Mouse (Mus musculus) embryonic facial prominence, embryonic 14.5 days (tissue): ENCODE measurements around the gene Ntm. TPM values are rescaled to one million over a fixed set of nuclear protein-coding genes. Genes with fewer than 3 reads are reported as not detected.
A peak's percentile ranks its signal among the peaks of the same experiment; 100 is the strongest.

Source experiments
- ATAC-seq: fragments of 200-750 bp; cut with Nextera tagmentation; 2 replicates; pipeline ENCODE4 v1.8.0; 2017; ENCODE audit warnings: low read depth, moderate number of reproducible peaks, moderate TSS enrichment
- DNase-seq: peaks from one replicate; pipeline ENCODE4 v3.0.0-alpha.2; 2015; ENCODE audit warnings: low spot score
- H3K27ac ChIP-seq: fragments of 300-500 bp; sonication (generic); replicated peaks from 2 replicates; pipeline ENCODE4 v1.5.1; 2014; ENCODE audit warnings: low read depth, mild to moderate bottlenecking, low read length, moderate library complexity
- H3K27me3 ChIP-seq: fragments of 300-500 bp; sonication (generic); replicated peaks from 2 replicates; pipeline ENCODE4 v1.6.1; 2014; ENCODE audit warnings: low read length; ENCODE audit not compliant: control insufficient read depth, insufficient read depth
- H3K36me3 ChIP-seq: fragments of 300-500 bp; sonication (generic); 2 replicates; pipeline ENCODE4 v1.6.1; 2014; ENCODE audit warnings: low read length, mixed read lengths; ENCODE audit not compliant: control insufficient read depth, insufficient read depth
- H3K4me1 ChIP-seq: fragments of 300-500 bp; sonication (generic); 2 replicates; pipeline ENCODE4 v1.6.1; 2014; ENCODE audit warnings: antibody characterized with exemption, low read length; ENCODE audit not compliant: control insufficient read depth, insufficient read depth
- H3K4me2 ChIP-seq: fragments of 300-500 bp; sonication (generic); 2 replicates; pipeline ENCODE4 v1.6.1; 2014; ENCODE audit warnings: low read depth, mild to moderate bottlenecking, low read length, moderate library complexity, mixed read lengths
- H3K4me3 ChIP-seq: fragments of 300-500 bp; sonication (generic); 2 replicates; pipeline ENCODE4 v1.5.1; 2014; ENCODE audit warnings: low read depth, mild to moderate bottlenecking, low read length
- H3K9ac ChIP-seq: fragments of 300-500 bp; sonication (generic); 2 replicates; pipeline ENCODE4 v1.6.1; 2014; ENCODE audit warnings: low read depth, mild to moderate bottlenecking, low read length, moderate library complexity, mixed read lengths
- H3K9me3 ChIP-seq: fragments of 300-500 bp; sonication (generic); 2 replicates; pipeline ENCODE4 v1.6.1; 2016; ENCODE audit warnings: low read length; ENCODE audit not compliant: control insufficient read depth
- WGBS: fragments of 180-500 bp; shearing (Covaris S2); extraction: QIAGEN DNeasy Blood & Tissue Kit; methylation state at CpG from one replicate; pipeline ENCODE4 v1.1.7; 2014; 5-methylcytosine and 5-hydroxymethylcytosine counted together
- polyA plus RNA-seq: library from polyadenylated mRNA; unstranded; fragments of >200 nt; fragmentation: Nextera tagmentation; extraction: Ambion mirVana; gene quantifications from 2 replicates; pipeline ENCODE4 v1.2.1, GENCODE M21; 2014

Gene Ntm
- polyA plus RNA-seq, 1 experiment from 2014 or later = 28.2 TPM

DNA sequence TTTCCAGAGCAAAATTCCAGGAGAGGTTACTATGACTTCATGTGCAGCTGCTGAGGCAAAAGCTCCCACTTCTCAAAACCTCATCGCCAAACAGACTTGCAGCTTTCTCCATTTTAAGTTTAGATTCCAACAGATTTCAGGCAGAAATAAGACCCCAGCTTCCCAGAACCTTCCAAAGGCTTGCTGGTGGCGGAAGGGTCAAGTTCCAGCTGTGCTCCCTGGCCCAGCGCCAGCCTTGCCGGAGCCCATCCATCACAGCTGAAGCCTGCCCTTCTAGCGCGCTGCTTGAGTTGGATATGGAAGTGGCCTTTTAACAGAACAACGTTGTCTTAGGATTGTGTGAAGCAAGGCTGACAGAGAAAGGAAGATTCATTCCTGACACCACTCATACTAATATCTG, 534.6 kb downstream of the Ntm start:
- no peaks in the 10 kb centered on the region for H3K9me3 ChIP-seq
- H3K4me2 ChIP-seq = no peak overlapping the region; the same call in 1 of the 2 replicates
- no peaks in the 10 kb centered on the region for H3K27me3 ChIP-seq
- WGBS = 10% methylated on average over 7 of the region's 7 CpGs
- no peak overlapping the region; the same call in 1 of the 2 replicates for H3K27ac ChIP-seq
- no peaks in the 10 kb centered on the region for H3K36me3 ChIP-seq
- peak; percentile 78 for DNase-seq
- ATAC-seq = peak; percentile 88
- no peak overlapping the region for H3K4me3 ChIP-seq
- H3K4me1 ChIP-seq = no peaks in the 10 kb centered on the region; the same call in 1 of the 2 replicates
- no peak overlapping the region for H3K9ac ChIP-seq

DNA sequence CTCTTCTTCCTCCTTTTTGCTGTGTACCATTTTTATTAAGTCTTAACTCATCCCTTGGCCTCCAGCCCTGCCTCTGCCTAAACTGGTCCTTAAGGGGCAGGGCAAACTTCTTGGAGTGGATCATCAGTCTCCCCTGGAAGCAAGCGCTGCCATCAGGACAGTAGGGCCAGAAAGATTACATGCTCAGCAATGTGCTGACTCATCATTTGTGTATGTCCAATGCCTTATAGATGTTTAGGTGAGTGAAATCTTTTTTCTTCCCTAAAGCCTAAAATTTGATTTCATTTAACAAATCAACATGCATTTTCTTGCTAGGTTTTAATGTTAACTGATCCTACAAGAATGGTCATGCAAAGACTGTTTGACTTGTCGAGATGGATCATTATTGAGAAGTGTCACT, 536.7 kb downstream of the Ntm start:
- no peak for DNase-seq
- Histone ChIP-seq H3K9ac (no peak overlapping the region), H3K4me3 (no peak overlapping the region), H3K4me1 (no peaks in the 10 kb centered on the region; the same call in 1 of the 2 replicates), H3K27me3 (no peaks in the 10 kb centered on the region), H3K9me3 (no peaks in the 10 kb centered on the region), H3K4me2 (no peak overlapping the region), H3K36me3 (no peaks in the 10 kb centered on the region), H3K27ac (no peak overlapping the region)
- no peak for ATAC-seq
- 84% methylated on average over 2 of the region's 2 CpGs for WGBS

DNA sequence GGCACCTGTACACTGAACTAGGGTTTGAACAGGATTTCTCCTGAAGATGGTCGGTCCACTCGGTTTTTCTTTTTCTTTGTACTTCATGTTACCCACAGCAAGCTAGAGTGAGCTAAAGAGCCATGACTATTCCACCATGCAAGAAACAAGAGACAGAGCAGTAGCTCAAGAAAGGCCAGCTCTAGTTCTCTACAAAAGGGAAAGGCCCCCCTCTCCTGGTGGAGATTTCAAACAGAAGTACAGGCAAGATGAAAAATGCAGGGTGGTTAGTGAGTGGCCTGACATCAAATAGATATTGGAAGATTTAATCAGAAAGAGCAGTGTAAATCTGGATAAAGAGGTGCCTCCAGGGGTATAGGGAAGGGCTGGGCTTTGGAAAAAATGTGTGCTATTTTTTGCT, 547.4 kb downstream of the Ntm start:
- 70% methylated on average over 2 of the region's 2 CpGs for WGBS
- ATAC-seq = no peak

DNA sequence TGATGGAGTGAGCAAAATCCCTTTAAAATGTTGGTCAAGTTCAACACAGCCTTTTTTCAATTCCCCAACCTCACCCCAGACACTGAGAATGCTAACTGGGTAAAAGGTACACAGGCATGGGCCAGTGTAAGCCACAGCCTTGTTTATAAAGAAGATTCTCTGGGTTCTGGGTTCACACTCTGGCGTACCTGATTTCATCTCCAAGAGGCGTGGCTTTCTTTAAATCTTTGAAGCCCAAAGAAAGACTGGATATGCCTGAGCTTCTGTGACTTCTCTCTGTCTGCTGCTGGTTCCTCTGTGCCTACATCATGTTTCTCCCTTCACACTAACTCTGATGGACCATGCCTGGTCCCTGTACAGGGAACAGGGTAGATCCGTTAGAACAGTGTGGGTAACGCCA, 549.8 kb downstream of the Ntm start:
- 64% methylated on average over 4 of the region's 4 CpGs for WGBS
- peaks cover 30% of the 10 kb centered on the region; the same call in 1 of the 2 replicates for H3K27me3 ChIP-seq

More for the DNA sequence above, 547.4 kb downstream of the Ntm start:
- Histone ChIP-seq H3K9ac (no peak overlapping the region), H3K27ac (no peak overlapping the region), H3K9me3 (no peaks in the 10 kb centered on the region), H3K36me3 (no peaks in the 10 kb centered on the region), H3K4me1 (no peaks in the 10 kb centered on the region; the same call in 1 of the 2 replicates), H3K27me3 (peaks cover 22% of the 10 kb centered on the region; the same call in 1 of the 2 replicates), H3K4me2 (no peak overlapping the region), H3K4me3 (no peak overlapping the region)
- peak; percentile 41 for DNase-seq

GRCm38 (mm10) chr9:29412181-29412771, 550.7 kb downstream of the Ntm start:
- Histone ChIP-seq H3K4me1 (no peaks in the 10 kb centered on the region; the same call in 1 of the 2 replicates), H3K9me3 (no peaks in the 10 kb centered on the region), H3K27me3 (peaks cover 30% of the 10 kb centered on the region; the same call in 1 of the 2 replicates), H3K36me3 (no peaks in the 10 kb centered on the region), H3K27ac (peak overlapping the region; percentile 82), H3K4me3 (peak overlapping the region; percentile 54), H3K9ac (peak overlapping the region; percentile 65), H3K4me2 (peak overlapping the region; percentile 91)
- ATAC-seq = peak; percentile 83
- peak; percentile 89 for DNase-seq
- WGBS = 1% methylated on average over 13 of the region's 61 CpGs

More for the DNA sequence above, 549.8 kb downstream of the Ntm start:
- no peak for ATAC-seq
- peak overlapping the region; percentile 54; the same call in 1 of the 2 replicates for H3K4me3 ChIP-seq
- DNase-seq = no peak
- H3K27ac ChIP-seq = no peak overlapping the region
- no peaks in the 10 kb centered on the region for H3K9me3 ChIP-seq
- H3K36me3 ChIP-seq = no peaks in the 10 kb centered on the region
- no peak overlapping the region for H3K9ac ChIP-seq
- H3K4me1 ChIP-seq = no peaks in the 10 kb centered on the region; the same call in 1 of the 2 replicates
- H3K4me2 ChIP-seq = peak overlapping the region; percentile 91; the same call in 1 of the 2 replicates

DNA sequence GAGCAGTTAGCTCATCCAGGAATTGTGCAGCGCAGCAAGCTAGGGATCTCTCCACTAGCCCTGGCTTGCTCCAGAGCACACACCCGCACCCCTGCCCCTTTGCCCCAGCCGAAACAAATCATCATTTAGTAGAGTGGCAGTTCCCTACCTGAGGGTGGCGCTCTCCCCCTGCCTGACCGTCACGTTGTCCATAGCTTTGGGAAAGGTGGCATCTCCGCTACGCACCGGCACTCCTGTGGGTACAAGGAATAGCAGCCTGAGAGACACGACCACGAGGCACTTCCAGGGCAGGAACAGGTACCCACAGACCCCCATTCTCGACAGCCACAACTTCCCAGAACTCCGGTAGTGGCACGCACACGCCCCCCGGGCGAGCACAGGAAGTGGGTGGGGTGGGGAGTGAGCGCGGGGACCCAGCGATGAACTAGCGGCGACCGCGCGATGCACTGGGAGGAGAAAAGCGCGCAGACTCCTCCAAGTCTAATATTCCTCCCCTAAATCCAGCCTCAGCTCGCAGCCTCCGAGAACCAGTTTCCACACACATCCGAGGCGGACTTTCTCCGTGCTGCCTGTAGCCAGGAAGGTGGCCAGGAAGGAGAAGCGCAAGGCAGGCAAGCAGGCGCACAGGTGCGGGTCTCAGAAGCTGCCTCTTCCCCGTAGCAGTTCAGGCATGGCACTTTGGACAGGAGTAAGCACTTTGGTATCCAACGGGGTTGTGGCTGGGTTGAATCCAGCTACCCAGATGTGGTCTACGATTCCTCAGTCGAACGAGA, 551.3 kb downstream of the Ntm start:
- H3K36me3 ChIP-seq = no peaks in the 10 kb centered on the region
- WGBS = 1% methylated on average over 30 of the region's 40 CpGs
- H3K27ac ChIP-seq = peak overlapping the region; percentile 82
- DNase-seq = peak; percentile 36
- H3K27me3 ChIP-seq = peaks cover 30% of the 10 kb centered on the region; the same call in 1 of the 2 replicates
- peak overlapping the region; percentile 91 for H3K4me2 ChIP-seq
- peak overlapping the region; percentile 65 for H3K9ac ChIP-seq
- peak; percentile 64 for ATAC-seq
- peak overlapping the region; percentile 54 for H3K4me3 ChIP-seq
- H3K4me1 ChIP-seq = no peaks in the 10 kb centered on the region; the same call in 1 of the 2 replicates
- no peaks in the 10 kb centered on the region for H3K9me3 ChIP-seq

- Histone ChIP-seq H3K4me2 (peak overlapping the region; percentile 91), H3K27ac (no peak overlapping the region), H3K9me3 (no peaks in the 10 kb centered on the region), H3K36me3 (no peaks in the 10 kb centered on the region), H3K4me3 (peak overlapping the region; percentile 54), H3K27me3 (peaks cover 30% of the 10 kb centered on the region; the same call in 1 of the 2 replicates), H3K9ac (peak overlapping the region; percentile 65; the same call in 1 of the 2 replicates), H3K4me1 (no peaks in the 10 kb centered on the region; the same call in 1 of the 2 replicates)
- DNase-seq (no peak), ATAC-seq (no peak)
- WGBS = 49% methylated on average over 10 of the region's 10 CpGs
Measured at GRCm38 (mm10) chr9:29410728-29411407, 552.1 kb downstream of the Ntm start.

GRCm38 (mm10) chr9:29410284-29410683, 552.7 kb downstream of the Ntm start:
- H3K9me3 ChIP-seq = no peaks in the 10 kb centered on the region
- peaks cover 30% of the 10 kb centered on the region; the same call in 1 of the 2 replicates for H3K27me3 ChIP-seq
- H3K4me2 ChIP-seq = peak overlapping the region; percentile 91; the same call in 1 of the 2 replicates
- DNase-seq (no peak), ATAC-seq (no peak)
- WGBS = 74% methylated on average over 6 of the region's 6 CpGs
- no peaks in the 10 kb centered on the region; the same call in 1 of the 2 replicates for H3K4me1 ChIP-seq
- no peaks in the 10 kb centered on the region for H3K36me3 ChIP-seq
- H3K9ac ChIP-seq = no peak overlapping the region
- no peak overlapping the region for H3K27ac ChIP-seq
- H3K4me3 ChIP-seq = no peak overlapping the region; the same call in 1 of the 2 replicates
